Mouse (Mus musculus) neural tube, embryonic 15.5 days (tissue): ENCODE measurements at regions not wholly inside any gene's neighbourhood (a gene's known extent, or its start where the extent isn't known, plus 50 kb on each side); places are given as distances from the start of the nearest gene placed in this dataset.
A peak's percentile ranks its signal among the peaks of the same experiment; 100 is the strongest.

Experiments used
- ATAC-seq: fragments of 200-750 bp; cut with Nextera tagmentation; 2 replicates; pipeline ENCODE4 v1.8.0; 2017; ENCODE audit warnings: mild to moderate bottlenecking, moderate TSS enrichment, moderate library complexity; ENCODE audit not compliant: low FRiP score
- H3K27ac ChIP-seq: fragments of 300-500 bp; sonication (generic); replicated peaks from 2 replicates; pipeline ENCODE4 v1.5.1; 2015; ENCODE audit warnings: mild to moderate bottlenecking, inconsistent platforms
- H3K27me3 ChIP-seq: fragments of 300-500 bp; sonication (generic); replicated peaks from 2 replicates; pipeline ENCODE4 v1.6.1; 2015; ENCODE audit warnings: inconsistent platforms
- H3K36me3 ChIP-seq: fragments of 300-500 bp; sonication (generic); 2 replicates; pipeline ENCODE4 v1.6.1; 2015; ENCODE audit warnings: inconsistent platforms
- H3K4me1 ChIP-seq: fragments of 300-500 bp; sonication (generic); 2 replicates; pipeline ENCODE4 v1.6.1; 2015; ENCODE audit warnings: inconsistent platforms
- H3K4me2 ChIP-seq: fragments of 300-500 bp; sonication (generic); 2 replicates; pipeline ENCODE4 v1.6.1; 2015; ENCODE audit warnings: inconsistent platforms, mild to moderate bottlenecking, moderate library complexity
- H3K4me3 ChIP-seq: fragments of 300-500 bp; sonication (generic); replicated peaks from 2 replicates; pipeline ENCODE4 v1.5.1; 2015; ENCODE audit warnings: mild to moderate bottlenecking, inconsistent platforms
- H3K9ac ChIP-seq: fragments of 300-500 bp; sonication (generic); replicated peaks from 2 replicates; pipeline ENCODE4 v1.6.1; 2015; ENCODE audit warnings: mild to moderate bottlenecking, inconsistent platforms
- H3K9me3 ChIP-seq: fragments of 300-500 bp; sonication (generic); replicated peaks from 2 replicates; pipeline ENCODE4 v1.6.1; 2016; ENCODE audit warnings: inconsistent platforms
- WGBS: fragments of 180-500 bp; shearing (Covaris S2); methylation state at CpG from one replicate; pipeline ENCODE4 v1.1.7; 2015; ENCODE audit warnings: mixed read lengths; 5-methylcytosine and 5-hydroxymethylcytosine counted together

DNA sequence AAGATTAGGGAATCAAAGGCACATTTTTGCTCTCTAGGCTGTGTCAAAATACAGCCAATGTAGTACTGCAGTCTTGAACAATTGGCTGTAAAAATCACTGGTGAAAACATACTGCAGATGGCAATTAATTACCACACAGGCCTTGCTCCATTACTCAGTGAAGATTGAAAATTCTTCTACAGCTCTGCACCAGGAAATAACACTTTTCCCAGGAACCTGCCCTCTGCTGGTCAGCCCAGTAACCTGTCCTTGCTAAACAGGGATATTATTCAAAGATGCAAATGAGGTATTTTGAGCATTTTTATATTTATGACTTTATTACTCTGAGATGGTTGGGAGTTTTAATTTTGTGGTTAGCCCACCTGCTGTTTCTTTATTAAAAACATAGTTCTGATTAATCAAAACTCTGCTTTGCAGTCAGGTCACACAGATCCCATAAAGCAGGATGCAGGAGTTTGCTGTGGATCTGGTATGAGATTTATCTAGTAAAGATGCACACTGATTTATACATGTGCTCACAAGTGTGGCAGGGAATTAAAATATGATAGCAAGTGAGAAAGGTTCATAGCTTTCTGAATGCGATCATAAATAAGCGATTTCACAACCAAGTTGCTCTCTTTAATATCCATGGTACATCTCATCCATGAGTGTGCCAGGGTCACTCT lies 815.3 kb upstream of the Ghitm start:
- WGBS: 73% methylated on average over 2 of the region's 2 CpGs

More for the DNA sequence above, 815.3 kb upstream of the Ghitm start:
- Histone ChIP-seq H3K9ac (no peak overlapping the region), H3K4me2 (no peak overlapping the region), H3K4me1 (no peaks in the 10 kb centered on the region), H3K9me3 (no peaks in the 10 kb centered on the region), H3K27ac (no peak overlapping the region), H3K36me3 (no peaks in the 10 kb centered on the region), H3K27me3 (no peaks in the 10 kb centered on the region), H3K4me3 (no peak overlapping the region)
- peak; percentile 63; the same call in 1 of the 2 replicates for ATAC-seq
